Mouse (Mus musculus) kidney, adult 2 months (tissue): ENCODE results near the gene Cd19. TPM values are rescaled to one million over a fixed set of nuclear protein-coding genes. Genes with fewer than 3 reads are reported as not detected.

Experiments
- DNase-seq: peaks from one replicate; pipeline ENCODE4 v3.0.0; 2021
- H3K27ac ChIP-seq: fragments of 200-500 bp; 2 replicates; pipeline ENCODE4 v1.5.1; 2012; ENCODE audit warnings: low read depth, low read length, control low read depth, inconsistent platforms; ENCODE audit not compliant: insufficient read depth
- H3K27me3 ChIP-seq: fragments of 200-500 bp; replicated peaks from 2 replicates; pipeline ENCODE4 v1.6.1; 2012; ENCODE audit warnings: mild to moderate bottlenecking, moderate library complexity, low read length, inconsistent platforms; ENCODE audit not compliant: control insufficient read depth, insufficient read depth
- H3K36me3 ChIP-seq: fragments of 200-500 bp; 2 replicates; pipeline ENCODE4 v1.6.1; 2012; ENCODE audit warnings: mild to moderate bottlenecking, moderate library complexity, low read length, inconsistent platforms; ENCODE audit not compliant: control insufficient read depth, insufficient read depth
- H3K4me1 ChIP-seq: fragments of 200-500 bp; 2 replicates; pipeline ENCODE4 v1.6.1; 2011; ENCODE audit warnings: low read length; ENCODE audit not compliant: control insufficient read depth, insufficient read depth
- H3K4me3 ChIP-seq: fragments of 200-500 bp; 2 replicates; pipeline ENCODE4 v1.5.1; 2011; ENCODE audit warnings: mild to moderate bottlenecking, low read depth, low read length, control low read depth; ENCODE audit not compliant: insufficient read depth
- CTCF ChIP-seq: fragments of 200-500 bp; conservative IDR thresholded peaks from 2 replicates; pipeline ENCODE4 v1.5.1; 2011; ENCODE audit warnings: low read depth, mild to moderate bottlenecking, control low read depth, low read length, moderate library complexity, mixed read lengths; ENCODE audit not compliant: insufficient read depth, insufficient read length
- POLR2A ChIP-seq: fragments of 200-500 bp; IDR thresholded peaks from one replicate; pipeline ENCODE4 v1.6.1; 2011; ENCODE audit warnings: low read depth, low read length, control low read depth
- WGBS: fragments of 180-500 bp; shearing (Covaris S2); methylation state at CpG from one replicate; pipeline ENCODE4 v1.1.7; 2018; 5-methylcytosine and 5-hydroxymethylcytosine counted together
- polyA plus RNA-seq: library from polyadenylated mRNA; depleted of rRNA; stranded (reverse); fragments of >200 nt; gene quantifications from 2 replicates; pipeline ENCODE4 v1.2.3, GENCODE M21; 2012; rRNA removed

Gene Cd19
- polyA plus RNA-seq, 1 experiment = 8.4 TPM

GRCm38 (mm10) chr7:126367636-126368035 is 47.1 kb downstream of the Cd19 start:
- DNase-seq = no peak
- WGBS = 73% methylated on average over 10 of the region's 10 CpGs
- Histone ChIP-seq H3K36me3 (peaks cover under 1% of the 10 kb centered on the region; the same call in 1 of the 2 replicates), H3K27ac (no peak overlapping the region), H3K4me3 (no peak overlapping the region), H3K4me1 (no peaks in the 10 kb centered on the region), H3K27me3 (no peaks in the 10 kb centered on the region)
- TF ChIP-seq CTCF (no peak), POLR2A (no peak)

DNA sequence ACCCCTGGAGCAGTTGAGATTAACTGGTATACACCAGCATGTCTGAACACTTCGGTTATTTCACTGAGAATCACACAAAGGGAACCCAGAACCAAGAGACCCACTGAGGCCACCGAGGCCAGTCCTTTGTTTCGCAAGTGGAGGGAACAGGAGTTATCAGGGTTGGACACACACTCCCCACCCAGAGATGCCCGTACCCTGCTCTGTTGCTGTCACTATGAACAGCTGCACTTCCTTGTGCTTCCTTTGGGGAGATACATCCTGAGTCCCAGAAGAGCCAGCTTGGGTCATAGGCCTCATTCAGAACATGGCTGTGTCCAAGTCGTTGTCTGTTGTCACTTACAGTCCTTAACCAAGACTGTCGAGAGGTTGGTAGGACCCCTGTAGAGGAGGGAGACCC is 51.7 kb downstream of the Cd19 start:
- TF ChIP-seq POLR2A = no peak
- no peak for TF ChIP-seq CTCF
- Histone ChIP-seq H3K27me3 (no peaks in the 10 kb centered on the region), H3K36me3 (no peaks in the 10 kb centered on the region), H3K27ac (no peak overlapping the region), H3K4me1 (no peaks in the 10 kb centered on the region), H3K4me3 (no peak overlapping the region)
- 85% methylated on average over 6 of the region's 6 CpGs for WGBS
- no peak for DNase-seq

DNA sequence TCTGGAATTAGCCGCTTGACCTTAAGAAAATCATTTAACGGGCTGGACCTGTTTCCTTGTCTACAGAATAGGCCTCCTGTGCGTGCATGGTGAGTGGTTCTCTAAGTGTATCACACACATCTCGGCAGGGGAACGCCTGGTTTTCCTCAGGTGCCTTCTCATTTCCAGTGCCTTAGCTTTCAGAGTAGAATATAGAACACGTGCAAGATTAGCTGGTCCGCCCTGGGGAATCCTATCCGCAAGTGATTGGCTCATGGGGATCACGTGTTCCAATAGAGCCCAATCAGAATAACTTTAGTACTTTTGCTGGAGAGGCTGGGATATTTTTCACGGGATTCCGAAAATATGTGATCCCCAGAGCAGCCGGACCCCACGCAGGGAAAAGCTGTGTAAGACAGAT is 55.6 kb downstream of the Cd19 start:
- no peak overlapping the region for H3K4me3 ChIP-seq
- TF ChIP-seq POLR2A (no peak), CTCF (no peak)
- H3K27me3 ChIP-seq = no peaks in the 10 kb centered on the region
- 71% methylated on average over 13 of the region's 13 CpGs for WGBS
- no peaks in the 10 kb centered on the region for H3K4me1 ChIP-seq
- no peak for DNase-seq
- no peaks in the 10 kb centered on the region for H3K36me3 ChIP-seq
- no peak overlapping the region for H3K27ac ChIP-seq

Other genes with a start within 250 kb of the Cd19 start
- gene Xpo6, start 214.4 kb downstream of the Cd19 start, polyA plus RNA-seq = 119 and 122 TPM in 2 replicates
- gene Sbk1, start 142.3 kb downstream of the Cd19 start, polyA plus RNA-seq = 29.2 and 31.5 TPM in 2 replicates
- gene Lat, start 45.3 kb downstream of the Cd19 start, polyA plus RNA-seq = 1.9 and 11.8 TPM in 2 replicates
- gene Spns1, start 37.4 kb downstream of the Cd19 start, polyA plus RNA-seq = 102 and 168 TPM in 2 replicates
- gene Nfatc2ip, start 18.2 kb downstream of the Cd19 start, polyA plus RNA-seq = 3.5 and 3.9 TPM in 2 replicates
- 24.7 and 25.7 TPM in 2 replicates for gene Rabep2, start 13.9 kb upstream of the Cd19 start, polyA plus RNA-seq
- gene Atp2a1, start 48.2 kb upstream of the Cd19 start, polyA plus RNA-seq = 0.35 and 144 TPM in 2 replicates
- 62.8 and 71.7 TPM in 2 replicates for gene Sh2b1, start 60.5 kb upstream of the Cd19 start, polyA plus RNA-seq
- gene Tufm, start 72.5 kb upstream of the Cd19 start, polyA plus RNA-seq = 219 and 227 TPM in 2 replicates
- gene Atxn2l, start 88.5 kb upstream of the Cd19 start, polyA plus RNA-seq = 70.6 and 90.5 TPM in 2 replicates
- gene Eif3c, start 151.5 kb upstream of the Cd19 start, polyA plus RNA-seq = 105 TPM in 2 replicates
- gene Apobr, start 170.1 kb upstream of the Cd19 start, polyA plus RNA-seq = 1.2 and 1.5 TPM in 2 replicates
- 117 and 120 TPM in 2 replicates for gene Cln3, start 170.9 kb upstream of the Cd19 start, polyA plus RNA-seq
- 0.13 TPM in 1 of 2 replicates, not detected in the other for gene Il27, start 180.1 kb upstream of the Cd19 start, polyA plus RNA-seq
- gene Nupr1, start 216.0 kb upstream of the Cd19 start, polyA plus RNA-seq = 29.2 and 36.4 TPM in 2 replicates
- gene Sgf29, start 234.4 kb upstream of the Cd19 start, polyA plus RNA-seq = 28.1 and 34.7 TPM in 2 replicates